Mouse (Mus musculus) testis, postnatal 10 days (tissue): ENCODE results near the gene Fam219a.

Source experiments
- DNase-seq: peaks from one replicate; pipeline ENCODE4 v3.0.0; 2021; ENCODE audit warnings: low spot score

Gene Fam219a

GRCm38 (mm10) chr4:41470684-41471383 lies 98.5 kb downstream of the Fam219a start:
- no peak for DNase-seq

DNA sequence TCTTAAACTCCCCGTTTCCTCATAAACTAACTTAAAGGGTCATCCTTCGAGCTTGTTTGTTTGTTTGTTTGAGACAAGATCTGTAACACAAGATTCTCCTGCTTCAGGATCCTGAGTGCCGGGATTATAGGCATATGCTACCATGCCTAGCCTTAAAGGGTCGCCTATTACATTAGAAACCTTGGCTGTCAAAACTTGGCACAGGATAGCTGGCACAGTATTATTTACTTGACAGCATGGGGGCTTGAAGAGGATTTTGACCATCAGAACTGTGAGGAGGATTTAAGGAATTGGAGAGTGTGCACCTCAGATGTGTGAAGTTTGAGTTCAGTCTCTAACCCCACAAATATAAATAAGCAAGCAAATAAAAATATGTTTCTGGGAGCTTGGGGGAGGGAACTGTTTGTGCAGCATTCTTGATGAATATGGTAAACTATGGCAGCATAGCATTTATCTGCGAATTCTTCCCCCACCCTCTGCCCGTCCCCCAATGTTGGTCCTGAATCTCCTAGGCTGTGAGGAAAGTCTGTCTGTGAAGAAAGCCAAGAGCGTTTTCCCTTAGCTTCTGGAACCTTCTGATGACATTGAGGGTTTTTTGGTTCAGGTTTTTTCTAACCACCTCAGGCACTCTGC lies 99.2 kb downstream of the Fam219a start:
- DNase-seq: no peak

GRCm38 (mm10) chr4:41469199-41469598 lies 100.1 kb downstream of the Fam219a start:
- DNase-seq: no peak

DNA sequence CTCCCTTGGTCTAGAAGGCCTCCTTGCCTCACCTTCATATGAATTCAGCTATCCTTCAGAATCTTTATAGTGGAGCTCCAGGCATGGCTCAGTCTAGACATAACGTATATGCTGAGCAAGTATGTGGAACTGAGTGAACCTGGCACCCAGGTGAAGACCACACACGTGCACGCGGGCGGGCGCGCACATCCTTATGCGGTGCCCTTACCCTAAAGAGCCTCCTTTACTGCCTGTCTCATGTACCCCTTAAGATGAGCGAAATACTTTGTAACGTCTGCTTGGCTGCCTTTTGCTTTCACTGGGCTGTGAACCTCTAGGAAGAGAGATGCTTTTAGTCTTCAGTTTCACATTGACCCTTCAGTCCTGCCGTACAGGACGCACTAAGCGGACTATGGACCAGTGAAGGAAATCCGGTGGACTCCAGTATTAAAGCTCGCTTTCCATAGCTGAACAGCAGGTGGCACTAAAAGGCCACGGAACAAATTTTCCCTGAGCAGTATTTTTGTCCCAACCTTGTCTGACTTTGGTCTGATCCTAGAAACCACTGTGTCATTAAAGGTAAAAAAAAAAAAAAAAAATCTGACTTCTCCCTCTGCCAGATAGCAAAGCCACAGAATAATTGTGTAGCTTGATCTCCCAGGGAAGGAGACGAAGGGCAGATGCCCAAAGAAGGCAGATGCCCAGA lies 100.8 kb downstream of the Fam219a start:
- peak; percentile 74 for DNase-seq
